Mouse (Mus musculus) midbrain, embryonic 13.5 days (tissue): ENCODE measurements around the gene Col24a1. TPM values are rescaled to one million over a fixed set of nuclear protein-coding genes. Genes with fewer than 3 reads are reported as not detected.
A peak's percentile ranks its signal among the peaks of the same experiment; 100 is the strongest.

Experiments used
- ATAC-seq: fragments of 200-750 bp; cut with Nextera tagmentation; 2 replicates; pipeline ENCODE4 v1.8.0; 2017; ENCODE audit warnings: mild to moderate bottlenecking, moderate TSS enrichment, moderate library complexity
- H3K27ac ChIP-seq: fragments of 300-500 bp; sonication (generic); 2 replicates; pipeline ENCODE4 v1.5.1; 2015; ENCODE audit warnings: inconsistent platforms, mild to moderate bottlenecking, moderate library complexity
- H3K27me3 ChIP-seq: fragments of 300-500 bp; sonication (generic); 2 replicates; pipeline ENCODE4 v1.6.1; 2015; ENCODE audit warnings: mild to moderate bottlenecking, inconsistent platforms
- H3K36me3 ChIP-seq: fragments of 300-500 bp; sonication (generic); 2 replicates; pipeline ENCODE4 v1.6.1; 2015; ENCODE audit warnings: mild to moderate bottlenecking, inconsistent platforms
- H3K4me1 ChIP-seq: fragments of 300-500 bp; sonication (generic); replicated peaks from 2 replicates; pipeline ENCODE4 v1.6.1; 2015; ENCODE audit warnings: inconsistent platforms
- H3K4me2 ChIP-seq: fragments of 300-500 bp; sonication (generic); replicated peaks from 2 replicates; pipeline ENCODE4 v1.6.1; 2015; ENCODE audit warnings: moderate library complexity, mild to moderate bottlenecking, inconsistent platforms
- H3K4me3 ChIP-seq: fragments of 300-500 bp; sonication (generic); replicated peaks from 2 replicates; pipeline ENCODE4 v1.5.1; 2015; ENCODE audit warnings: mild to moderate bottlenecking, inconsistent platforms
- H3K9ac ChIP-seq: fragments of 300-500 bp; sonication (generic); replicated peaks from 2 replicates; pipeline ENCODE4 v1.6.1; 2015; ENCODE audit warnings: mild to moderate bottlenecking, inconsistent platforms
- H3K9me3 ChIP-seq: fragments of 300-500 bp; sonication (generic); 2 replicates; pipeline ENCODE4 v1.6.1; 2016; ENCODE audit warnings: mild to moderate bottlenecking, inconsistent platforms
- WGBS: fragments of 180-500 bp; shearing (Covaris S2); methylation state at CpG from one replicate; pipeline ENCODE4 v1.1.7; 2015; 5-methylcytosine and 5-hydroxymethylcytosine counted together
- polyA plus RNA-seq: library from polyadenylated mRNA; unstranded; fragments of >200 nt; fragmentation: Nextera tagmentation; extraction: Ambion mirVana; gene quantifications from 2 replicates; pipeline ENCODE4 v1.2.1, GENCODE M21; 2015

Gene Col24a1
- polyA plus RNA-seq, 1 experiment from 2014 or later = 0.26 TPM

- ATAC-seq = no peak
- WGBS = 80% methylated on average over 10 of the region's 10 CpGs
- H3K27me3 ChIP-seq = no peaks in the 10 kb centered on the region
- H3K4me1 ChIP-seq = no peaks in the 10 kb centered on the region
- H3K9me3 ChIP-seq = no peaks in the 10 kb centered on the region
- H3K36me3 ChIP-seq = no peaks in the 10 kb centered on the region
- no peak overlapping the region for H3K27ac ChIP-seq
- no peak overlapping the region for H3K4me3 ChIP-seq
- H3K4me2 ChIP-seq = no peak overlapping the region
- H3K9ac ChIP-seq = no peak overlapping the region
Observed at GRCm38 (mm10) chr3:145548441-145549415, 256.5 kb downstream of the Col24a1 start.

- no peak overlapping the region for H3K4me2 ChIP-seq
- H3K27me3 ChIP-seq = no peaks in the 10 kb centered on the region
- 75% methylated on average over 3 of the region's 3 CpGs for WGBS
- no peaks in the 10 kb centered on the region for H3K9me3 ChIP-seq
- H3K36me3 ChIP-seq = no peaks in the 10 kb centered on the region
- H3K4me3 ChIP-seq = no peak overlapping the region
- no peak overlapping the region for H3K9ac ChIP-seq
- H3K27ac ChIP-seq = no peak overlapping the region
- no peaks in the 10 kb centered on the region for H3K4me1 ChIP-seq
- ATAC-seq = no peak
Observed at GRCm38 (mm10) chr3:145550216-145550615, 257.9 kb downstream of the Col24a1 start.

GRCm38 (mm10) chr3:145554388-145554787, 262.1 kb downstream of the Col24a1 start:
- no peaks in the 10 kb centered on the region for H3K4me1 ChIP-seq
- 93% methylated on average over 2 of the region's 2 CpGs for WGBS
- H3K27me3 ChIP-seq = no peaks in the 10 kb centered on the region
- no peak overlapping the region for H3K4me3 ChIP-seq
- no peak overlapping the region for H3K27ac ChIP-seq
- no peak for ATAC-seq
- H3K9ac ChIP-seq = no peak overlapping the region
- no peak overlapping the region for H3K4me2 ChIP-seq
- no peaks in the 10 kb centered on the region for H3K9me3 ChIP-seq
- H3K36me3 ChIP-seq = no peaks in the 10 kb centered on the region

- 95% methylated on average over 10 of the region's 10 CpGs for WGBS
- Histone ChIP-seq H3K27me3 (no peaks in the 10 kb centered on the region), H3K27ac (no peak overlapping the region), H3K4me2 (no peak overlapping the region), H3K9ac (no peak overlapping the region), H3K9me3 (no peaks in the 10 kb centered on the region), H3K4me1 (no peaks in the 10 kb centered on the region), H3K36me3 (no peaks in the 10 kb centered on the region), H3K4me3 (no peak overlapping the region)
- ATAC-seq = no peak
Observed at GRCm38 (mm10) chr3:145556206-145556605, 263.9 kb downstream of the Col24a1 start.

DNA sequence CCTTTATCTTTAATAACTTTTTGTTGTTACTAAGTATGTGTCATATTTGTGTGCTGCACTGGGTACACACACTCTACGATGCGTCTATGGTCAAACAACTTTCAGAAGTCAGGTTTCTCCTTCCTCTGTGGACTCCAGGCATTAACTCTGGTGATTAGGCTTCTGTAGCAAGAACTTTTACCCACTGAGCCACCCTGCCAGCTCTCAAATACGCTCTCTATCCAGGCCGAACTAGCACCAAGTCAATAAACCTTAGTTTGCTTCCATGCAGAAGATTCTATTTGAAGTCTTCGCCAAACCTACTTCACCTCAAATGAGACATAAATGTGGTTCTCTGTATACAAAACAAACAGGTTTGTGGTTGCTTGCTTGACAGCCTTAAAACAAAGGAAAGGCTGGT, 267.4 kb downstream of the Col24a1 start:
- H3K4me2 ChIP-seq = no peak overlapping the region
- no peak overlapping the region for H3K27ac ChIP-seq
- WGBS = 94% methylated on average over 5 of the region's 5 CpGs
- no peaks in the 10 kb centered on the region for H3K4me1 ChIP-seq
- no peaks in the 10 kb centered on the region for H3K27me3 ChIP-seq
- H3K36me3 ChIP-seq = no peaks in the 10 kb centered on the region
- ATAC-seq = no peak
- no peak overlapping the region for H3K9ac ChIP-seq
- H3K4me3 ChIP-seq = no peak overlapping the region
- H3K9me3 ChIP-seq = no peaks in the 10 kb centered on the region

DNA sequence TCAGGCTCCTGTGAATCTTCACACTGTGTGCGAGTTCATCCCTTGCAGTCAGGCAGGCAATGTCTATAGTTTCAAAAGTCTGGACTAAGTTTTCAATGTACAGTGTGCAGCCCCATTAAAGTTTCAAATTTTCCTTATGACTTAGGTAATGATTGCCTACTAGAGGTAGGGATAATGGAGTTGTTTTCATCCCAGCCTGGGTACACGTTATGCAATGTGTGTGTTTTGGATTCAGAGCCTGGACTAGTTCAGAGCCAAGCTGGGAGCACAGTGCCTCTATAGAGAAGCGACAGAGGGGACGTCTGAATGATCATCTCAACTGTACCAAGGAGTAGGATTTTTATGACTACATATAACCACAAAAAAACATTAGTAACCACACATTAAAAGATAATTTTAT, 267.8 kb downstream of the Col24a1 start:
- WGBS = 88% methylated on average over 4 of the region's 4 CpGs
- no peak overlapping the region for H3K9ac ChIP-seq

DNA sequence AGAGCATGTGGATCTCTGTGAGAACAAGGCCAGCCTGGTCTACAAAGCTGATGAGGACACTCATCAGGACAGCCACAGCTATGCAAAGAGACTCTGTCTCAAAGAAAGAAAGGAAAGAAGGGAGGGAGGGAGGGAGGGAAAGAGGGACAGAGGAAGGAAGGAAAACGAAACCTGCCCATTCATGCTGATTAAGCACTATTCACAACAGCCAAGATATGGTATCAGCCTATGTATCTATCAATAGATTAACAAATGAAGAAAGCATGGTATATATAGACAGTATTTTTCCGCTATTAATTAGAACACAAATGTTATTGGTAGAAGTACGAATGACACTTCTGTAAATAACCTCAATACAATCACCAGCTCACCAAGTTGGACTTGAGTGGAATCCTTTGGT, 282.2 kb downstream of the Col24a1 start:
- WGBS = 91% methylated on average over 3 of the region's 3 CpGs
- no peaks in the 10 kb centered on the region for H3K27me3 ChIP-seq
- peaks cover 20% of the 10 kb centered on the region for H3K4me1 ChIP-seq
- no peak for ATAC-seq
- no peak overlapping the region for H3K27ac ChIP-seq
- H3K4me2 ChIP-seq = no peak overlapping the region
- H3K9ac ChIP-seq = no peak overlapping the region
- peaks cover 17% of the 10 kb centered on the region for H3K36me3 ChIP-seq
- H3K9me3 ChIP-seq = no peaks in the 10 kb centered on the region
- no peak overlapping the region for H3K4me3 ChIP-seq

More for the DNA sequence above, 267.8 kb downstream of the Col24a1 start:
- H3K4me2 ChIP-seq = no peak overlapping the region
- H3K4me1 ChIP-seq = no peaks in the 10 kb centered on the region
- ATAC-seq = no peak
- no peaks in the 10 kb centered on the region for H3K9me3 ChIP-seq
- H3K4me3 ChIP-seq = no peak overlapping the region
- no peaks in the 10 kb centered on the region for H3K27me3 ChIP-seq
- H3K27ac ChIP-seq = no peak overlapping the region
- no peaks in the 10 kb centered on the region for H3K36me3 ChIP-seq

DNA sequence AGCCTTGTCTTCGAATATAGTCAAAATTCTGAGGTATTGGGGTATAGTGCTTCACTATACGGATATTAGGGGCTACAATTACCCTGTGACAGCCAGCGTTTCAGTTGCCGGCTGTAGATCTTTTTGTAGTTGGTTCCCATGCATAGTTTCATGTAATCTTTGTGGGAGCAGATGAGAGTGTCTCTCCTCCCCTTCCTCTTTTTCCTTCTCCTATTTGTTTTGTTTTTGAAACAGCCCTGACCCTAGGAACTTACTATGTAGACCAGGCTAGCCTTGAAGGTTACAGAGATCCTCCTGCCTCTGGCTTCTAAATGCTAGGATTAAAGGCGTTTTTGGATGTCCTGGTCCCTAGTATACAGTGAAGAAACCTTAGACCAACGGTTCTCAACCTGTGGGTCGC, 283.1 kb downstream of the Col24a1 start:
- ATAC-seq = peak; percentile 25
- Histone ChIP-seq H3K4me2 (peak overlapping the region; percentile 90), H3K9ac (no peak overlapping the region), H3K4me3 (no peak overlapping the region; the same call in 1 of the 2 replicates), H3K27me3 (no peaks in the 10 kb centered on the region), H3K27ac (no peak overlapping the region), H3K9me3 (no peaks in the 10 kb centered on the region), H3K4me1 (peaks cover 20% of the 10 kb centered on the region), H3K36me3 (peaks cover 20% of the 10 kb centered on the region)
- WGBS = 80% methylated on average over 7 of the region's 7 CpGs

GRCm38 (mm10) chr3:145575743-145576481, 283.6 kb downstream of the Col24a1 start, which contains the start of gene Znhit6:
Znhit6 (plus strand) TSS chr3:145576205.
- Histone ChIP-seq H3K9me3 (no peaks in the 10 kb centered on the region), H3K9ac (peak within 1 kb of the TSS; percentile 86), H3K36me3 (peaks cover 22% of the 10 kb centered on the region), H3K4me3 (peak within 1 kb of the TSS; percentile 88), H3K27me3 (no peaks in the 10 kb centered on the region), H3K27ac (peak within 1 kb of the TSS; percentile 72), H3K4me1 (peaks cover 20% of the 10 kb centered on the region), H3K4me2 (peak within 1 kb of the TSS; percentile 90)
- peak; percentile 94 for ATAC-seq
- 5% methylated on average over 37 of the region's 37 CpGs for WGBS

- WGBS = under 1% methylated on average over 11 of the region's 11 CpGs
- H3K27me3 ChIP-seq = no peaks in the 10 kb centered on the region
- peak overlapping the region; percentile 86 for H3K9ac ChIP-seq
- no peak for ATAC-seq
- H3K4me2 ChIP-seq = peak overlapping the region; percentile 90
- H3K36me3 ChIP-seq = peaks cover 26% of the 10 kb centered on the region
- H3K9me3 ChIP-seq = no peaks in the 10 kb centered on the region
- peaks cover 20% of the 10 kb centered on the region for H3K4me1 ChIP-seq
- peak overlapping the region; percentile 88 for H3K4me3 ChIP-seq
- peak overlapping the region; percentile 72 for H3K27ac ChIP-seq
Observed at GRCm38 (mm10) chr3:145576482-145576822, 284.2 kb downstream of the Col24a1 start.

DNA sequence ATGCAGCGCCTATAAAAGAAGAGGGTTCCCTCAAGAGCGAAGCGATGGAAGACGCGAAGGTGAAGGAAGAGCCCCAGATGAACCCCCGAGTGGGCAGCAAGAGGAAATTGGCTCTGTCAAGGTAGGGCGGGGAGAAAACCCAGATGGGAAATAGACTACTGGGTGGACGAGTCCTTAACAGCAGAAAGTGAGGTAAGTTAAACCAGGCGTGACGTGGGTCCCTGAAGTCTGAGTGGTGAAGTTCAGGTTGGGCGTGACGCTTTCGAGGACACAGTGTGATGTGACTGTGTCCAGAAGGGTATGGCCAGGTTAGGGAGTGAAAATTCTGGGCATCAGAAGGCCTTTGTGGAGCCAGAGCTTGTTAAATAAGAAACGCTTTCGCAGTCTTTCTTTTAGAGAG, 284.6 kb downstream of the Col24a1 start:
- Histone ChIP-seq H3K4me3 (peak overlapping the region; percentile 88), H3K4me2 (peak overlapping the region; percentile 90), H3K9me3 (no peaks in the 10 kb centered on the region), H3K9ac (peak overlapping the region; percentile 86), H3K36me3 (peaks cover 26% of the 10 kb centered on the region), H3K27ac (peak overlapping the region; percentile 72; the same call in 1 of the 2 replicates), H3K27me3 (no peaks in the 10 kb centered on the region), H3K4me1 (peaks cover 20% of the 10 kb centered on the region)
- no peak for ATAC-seq
- WGBS = 34% methylated on average over 15 of the region's 15 CpGs

DNA sequence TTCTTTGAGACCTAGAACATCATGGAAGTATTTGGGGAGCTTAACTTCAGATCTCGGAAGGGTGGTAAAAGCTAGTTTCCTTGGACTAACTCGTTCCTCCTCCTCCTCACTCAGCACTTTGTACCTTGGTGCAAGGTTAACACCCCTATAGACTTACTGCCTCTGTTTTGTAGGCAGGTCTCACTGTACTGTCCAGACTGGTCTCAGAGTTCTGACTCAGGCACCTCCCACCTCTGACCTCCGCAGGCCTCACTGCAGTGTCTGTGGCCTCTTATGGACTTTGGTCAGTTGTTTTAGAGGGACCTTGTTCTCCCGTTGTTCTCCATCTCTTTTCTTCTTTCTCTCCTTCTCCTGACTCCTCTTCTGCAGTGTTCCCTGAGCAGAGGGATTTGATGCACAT, 290.8 kb downstream of the Col24a1 start:
- WGBS = 93% methylated on average over 4 of the region's 4 CpGs
- peaks cover 4% of the 10 kb centered on the region; the same call in 1 of the 2 replicates for H3K4me1 ChIP-seq
- ATAC-seq = 0 out of 2 replicates have a peak, but pooled peaks have one; percentile 50
- peaks cover 60% of the 10 kb centered on the region for H3K36me3 ChIP-seq
- H3K27ac ChIP-seq = no peak overlapping the region
- no peaks in the 10 kb centered on the region for H3K27me3 ChIP-seq
- H3K4me3 ChIP-seq = no peak overlapping the region
- H3K9me3 ChIP-seq = no peaks in the 10 kb centered on the region
- H3K4me2 ChIP-seq = no peak overlapping the region
- no peak overlapping the region for H3K9ac ChIP-seq
